Mouse (Mus musculus) kidney, postnatal 0 days (tissue): ENCODE measurements around the gene Arhgap32. TPM values are rescaled to one million over a fixed set of nuclear protein-coding genes. Genes with fewer than 3 reads are reported as not detected.

ENCODE experiments used
- ATAC-seq: fragments of 200-750 bp; cut with Nextera tagmentation; replicated peaks from 2 replicates; pipeline ENCODE4 v1.8.0; 2017; ENCODE audit warnings: low read depth, moderate number of reproducible peaks, moderate TSS enrichment, moderate library complexity; ENCODE audit not compliant: low FRiP score
- DNase-seq: peaks from one replicate; pipeline ENCODE4 v3.0.0-alpha.2; 2016; ENCODE audit warnings: low spot score
- H3K27ac ChIP-seq: fragments of 300-500 bp; sonication (generic); 2 replicates; pipeline ENCODE4 v1.5.1; 2014; ENCODE audit warnings: mild to moderate bottlenecking
- H3K27me3 ChIP-seq: fragments of 300-500 bp; sonication (generic); 2 replicates; pipeline ENCODE4 v1.6.1; 2014; ENCODE audit warnings: low read length, mixed read lengths; ENCODE audit not compliant: insufficient read depth
- H3K36me3 ChIP-seq: fragments of 300-500 bp; sonication (generic); 2 replicates; pipeline ENCODE4 v1.6.1; 2014; ENCODE audit warnings: low read length, mixed read lengths; ENCODE audit not compliant: insufficient read depth
- H3K4me1 ChIP-seq: fragments of 300-500 bp; sonication (generic); replicated peaks from 2 replicates; pipeline ENCODE4 v1.6.1; 2014; ENCODE audit warnings: antibody characterized with exemption, low read length, mixed read lengths; ENCODE audit not compliant: insufficient read depth
- H3K4me2 ChIP-seq: fragments of 300-500 bp; sonication (generic); 2 replicates; pipeline ENCODE4 v1.6.1; 2014; ENCODE audit warnings: mild to moderate bottlenecking, low read length, moderate library complexity, mixed read lengths
- H3K4me3 ChIP-seq: fragments of 300-500 bp; sonication (generic); replicated peaks from 2 replicates; pipeline ENCODE4 v1.5.1; 2014; ENCODE audit warnings: low read depth, low read length
- H3K9ac ChIP-seq: fragments of 300-500 bp; sonication (generic); 2 replicates; pipeline ENCODE4 v1.6.1; 2014; ENCODE audit warnings: low read depth, low read length
- H3K9me3 ChIP-seq: fragments of 300-500 bp; sonication (generic); replicated peaks from 2 replicates; pipeline ENCODE4 v1.6.1; 2016; ENCODE audit warnings: low read length, inconsistent platforms, mixed read lengths
- CTCF ChIP-seq: IDR thresholded peaks from 2 replicates; pipeline ENCODE4 v1.5.1; 2016; ENCODE audit warnings: antibody characterized with exemption, low read depth, mild to moderate bottlenecking, moderate library complexity
- WGBS: fragments of 180-500 bp; shearing (Covaris S2); extraction: QIAGEN DNeasy Blood & Tissue Kit; methylation state at CpG from one replicate; pipeline ENCODE4 v1.1.7; 2014; 5-methylcytosine and 5-hydroxymethylcytosine counted together
- polyA plus RNA-seq: library from polyadenylated mRNA; unstranded; fragments of >200 nt; fragmentation: Nextera tagmentation; extraction: Ambion mirVana; gene quantifications from 2 replicates; pipeline ENCODE4 v1.2.1, GENCODE M21; 2015

Arhgap32 gene
- polyA plus RNA-seq, 1 experiment from 2014 or later: 10.1 TPM

DNA sequence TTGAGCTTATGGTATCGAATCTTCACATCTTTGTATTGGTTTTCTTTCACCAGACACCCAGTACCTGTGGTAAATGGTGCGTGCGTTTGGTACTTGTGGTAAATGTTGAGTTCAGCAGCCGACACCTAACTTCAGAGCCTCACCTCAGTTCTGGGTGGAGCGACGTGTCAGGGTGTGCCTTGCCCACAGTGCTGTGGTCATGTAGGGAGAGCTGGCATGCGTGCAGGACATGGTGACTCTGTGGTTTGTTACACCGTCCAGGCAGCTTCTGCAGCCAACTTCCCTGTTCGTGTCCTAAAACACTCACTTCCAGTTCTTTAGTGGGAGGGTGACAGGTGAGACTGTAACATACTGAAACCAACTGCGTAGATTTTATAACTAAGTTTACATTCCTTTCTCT lies 123.5 kb downstream of the Arhgap32 start:
- Histone ChIP-seq H3K27me3 (no peaks in the 10 kb centered on the region), H3K4me1 (peaks cover 2% of the 10 kb centered on the region; the same call in 1 of the 2 replicates), H3K4me3 (no peak overlapping the region), H3K9me3 (no peaks in the 10 kb centered on the region), H3K9ac (no peak overlapping the region), H3K36me3 (0 out of 2 replicates have a peak, but pooled peaks cover 4% of the 10 kb centered on the region), H3K27ac (peak overlapping the region; percentile 58), H3K4me2 (0 out of 2 replicates have a peak overlapping the region, but pooled peaks have one; percentile 1)
- WGBS: 68% methylated on average over 10 of the region's 10 CpGs
- TF ChIP-seq CTCF: no peak
- DNase-seq: no peak
- ATAC-seq: no peak

DNA sequence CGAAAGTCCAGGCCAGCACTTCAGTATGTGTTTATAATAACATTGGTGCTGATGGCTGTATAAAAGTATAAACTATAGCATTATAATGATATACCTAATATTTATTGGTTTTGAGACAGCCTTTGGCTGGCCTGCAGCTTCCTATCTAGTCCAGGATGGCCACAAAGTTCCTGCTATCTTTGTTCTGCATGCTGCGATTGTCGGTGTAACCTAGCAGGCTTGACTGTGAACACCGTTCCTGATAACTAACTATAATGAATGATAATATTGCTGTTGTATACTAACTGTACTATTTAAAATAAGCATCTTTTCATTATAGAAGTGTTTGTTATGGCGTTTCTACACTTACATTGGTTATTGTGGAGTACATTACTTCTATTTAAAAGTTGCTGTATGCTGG lies 124.5 kb downstream of the Arhgap32 start:
- Histone ChIP-seq H3K9ac (no peak overlapping the region), H3K27ac (no peak overlapping the region), H3K4me2 (no peak overlapping the region), H3K36me3 (0 out of 2 replicates have a peak, but pooled peaks cover 4% of the 10 kb centered on the region), H3K9me3 (no peaks in the 10 kb centered on the region), H3K4me3 (no peak overlapping the region), H3K27me3 (no peaks in the 10 kb centered on the region), H3K4me1 (peaks cover 2% of the 10 kb centered on the region; the same call in 1 of the 2 replicates)
- TF ChIP-seq CTCF: no peak
- DNase-seq: no peak
- ATAC-seq: no peak
- 91% methylated on average over 5 of the region's 5 CpGs for WGBS

DNA sequence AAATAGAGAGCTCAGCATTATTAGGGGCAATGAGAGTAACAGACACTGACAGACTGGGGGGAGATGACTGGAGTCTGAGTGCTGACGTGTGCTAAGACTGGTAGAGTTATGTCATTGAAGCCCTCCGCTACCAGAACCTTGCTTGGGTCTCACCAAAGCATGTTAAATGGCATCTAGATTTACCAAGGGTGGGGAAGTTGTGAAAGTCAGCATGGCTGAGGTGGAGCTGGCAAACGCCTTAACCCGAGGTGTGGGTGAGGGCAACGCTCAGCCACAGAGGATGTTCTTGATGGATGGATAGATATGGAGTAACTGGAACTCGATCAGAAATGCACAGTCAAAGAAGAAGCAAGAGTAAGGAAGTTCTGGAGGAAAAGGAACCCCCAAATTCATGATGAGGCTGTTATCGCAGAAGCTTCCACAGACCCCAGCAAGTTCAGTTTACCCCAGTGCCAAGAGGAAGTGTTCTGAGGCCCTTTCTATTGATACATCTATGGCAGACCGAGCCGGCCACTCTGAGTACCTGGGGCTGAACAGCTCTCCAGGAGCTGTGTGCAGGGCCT lies 125.8 kb downstream of the Arhgap32 start:
- Histone ChIP-seq H3K36me3 (0 out of 2 replicates have a peak, but pooled peaks cover 10% of the 10 kb centered on the region), H3K9ac (no peak overlapping the region), H3K4me2 (no peak overlapping the region), H3K27me3 (no peaks in the 10 kb centered on the region), H3K4me3 (no peak overlapping the region), H3K4me1 (peaks cover 2% of the 10 kb centered on the region; the same call in 1 of the 2 replicates), H3K9me3 (no peaks in the 10 kb centered on the region), H3K27ac (peak overlapping the region; percentile 66)
- no peak for TF ChIP-seq CTCF
- ATAC-seq: no peak
- 80% methylated on average over 9 of the region's 9 CpGs for WGBS
- no peak for DNase-seq

DNA sequence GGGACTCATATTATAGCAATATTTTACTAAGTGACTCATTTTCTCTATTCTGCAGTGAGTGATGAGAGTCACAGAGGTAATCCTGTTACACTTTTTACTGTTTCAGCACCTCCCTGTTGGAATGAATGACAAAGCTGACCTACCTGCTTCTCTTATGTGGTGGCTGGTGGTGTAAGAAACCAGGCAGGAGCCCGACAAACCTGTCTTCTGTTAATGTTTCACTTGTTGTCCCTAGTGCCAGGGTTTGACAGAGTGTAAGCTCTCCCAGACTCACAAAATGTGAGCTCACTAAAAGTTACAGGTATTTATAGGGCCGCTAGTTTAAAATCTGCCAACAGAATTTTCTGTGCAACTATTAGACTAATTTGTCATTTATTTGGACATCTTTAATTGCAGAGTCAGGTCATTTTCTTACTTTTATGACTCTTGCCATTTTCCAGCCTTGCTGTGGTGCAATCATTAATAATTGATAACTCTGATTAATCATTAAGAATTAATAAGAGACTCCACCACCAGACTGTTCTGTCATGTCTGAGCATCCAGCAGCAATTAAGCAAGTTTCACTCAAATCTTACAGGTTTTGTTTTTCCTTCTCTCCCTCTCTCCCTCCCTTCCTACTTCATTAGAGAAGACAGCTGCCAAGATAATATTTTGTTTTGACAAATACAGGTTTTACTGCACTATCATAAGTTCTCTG lies 127.1 kb downstream of the Arhgap32 start:
- Histone ChIP-seq H3K9ac (no peak overlapping the region), H3K9me3 (no peaks in the 10 kb centered on the region), H3K4me1 (0 out of 2 replicates have a peak, but pooled peaks cover 2% of the 10 kb centered on the region), H3K27ac (peak overlapping the region; percentile 68), H3K27me3 (no peaks in the 10 kb centered on the region), H3K4me2 (0 out of 2 replicates have a peak overlapping the region, but pooled peaks have one; percentile 16), H3K36me3 (peaks cover 20% of the 10 kb centered on the region; the same call in 1 of the 2 replicates), H3K4me3 (no peak overlapping the region)
- DNase-seq (peak; percentile 51), ATAC-seq (peak; percentile 88)
- TF ChIP-seq CTCF: no peak
- 47% methylated on average over 2 of the region's 2 CpGs for WGBS

DNA sequence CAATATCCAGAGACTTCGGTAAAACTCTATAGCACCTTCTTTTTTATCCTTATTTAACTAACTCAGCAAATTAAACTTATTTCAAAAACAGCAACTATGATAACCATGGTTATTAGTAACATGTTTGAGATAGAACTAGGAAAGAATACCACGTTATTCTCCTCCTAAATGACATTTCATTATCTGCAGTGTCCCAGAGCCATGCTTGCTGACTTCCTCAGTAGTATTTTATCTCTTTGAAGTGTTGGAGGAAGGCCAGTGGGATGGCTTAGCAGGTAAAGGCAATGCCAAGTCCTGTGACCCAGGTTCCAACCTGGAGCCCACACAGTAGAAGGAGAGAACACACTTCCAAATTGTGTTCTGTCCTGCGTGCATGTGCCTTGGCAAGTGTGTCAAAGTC lies 129.3 kb downstream of the Arhgap32 start:
- H3K9me3 ChIP-seq: no peaks in the 10 kb centered on the region
- no peak overlapping the region for H3K27ac ChIP-seq
- DNase-seq (no peak), ATAC-seq (no peak)
- peaks cover 23% of the 10 kb centered on the region; the same call in 1 of the 2 replicates for H3K36me3 ChIP-seq
- H3K27me3 ChIP-seq: no peaks in the 10 kb centered on the region
- WGBS: 85% methylated on average over 3 of the region's 3 CpGs
- H3K9ac ChIP-seq: no peak overlapping the region
- H3K4me3 ChIP-seq: no peak overlapping the region
- H3K4me2 ChIP-seq: no peak overlapping the region
- no peak for TF ChIP-seq CTCF
- H3K4me1 ChIP-seq: 0 out of 2 replicates have a peak, but pooled peaks cover 2% of the 10 kb centered on the region

DNA sequence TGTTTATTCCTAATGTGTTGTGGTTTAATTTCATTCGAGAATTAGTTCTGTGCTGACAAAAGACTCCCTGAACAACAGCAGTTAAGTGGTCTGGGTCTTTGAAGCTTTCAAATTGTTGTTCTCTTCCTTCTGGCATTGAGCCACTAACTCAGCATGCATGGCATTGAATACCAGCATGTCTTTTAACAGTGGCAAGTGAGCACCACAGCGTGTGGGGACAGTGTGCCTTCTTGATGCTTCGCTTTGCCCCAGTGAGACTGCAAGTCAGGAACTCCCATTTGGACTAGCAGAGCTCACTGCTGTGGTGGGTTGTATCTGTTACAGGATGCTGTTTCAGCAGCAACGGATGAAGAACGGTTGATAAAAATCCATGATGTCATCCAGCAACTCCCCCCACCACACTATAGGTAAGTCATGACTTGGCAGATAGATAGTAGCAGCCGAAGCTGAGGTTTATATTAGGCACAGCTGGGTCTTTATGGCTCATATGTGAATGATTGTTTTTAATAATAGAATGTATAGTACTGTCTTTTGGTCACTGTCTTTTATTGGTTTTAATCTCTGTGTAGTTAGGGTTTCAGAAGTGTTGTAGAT lies 130.3 kb downstream of the Arhgap32 start:
- H3K36me3 ChIP-seq: peaks cover 28% of the 10 kb centered on the region; the same call in 1 of the 2 replicates
- H3K4me1 ChIP-seq: 0 out of 2 replicates have a peak, but pooled peaks cover 2% of the 10 kb centered on the region
- H3K27me3 ChIP-seq: no peaks in the 10 kb centered on the region
- TF ChIP-seq CTCF: no peak
- no peak for DNase-seq
- no peak overlapping the region for H3K9ac ChIP-seq
- no peak overlapping the region for H3K27ac ChIP-seq
- ATAC-seq: no peak
- no peak overlapping the region for H3K4me2 ChIP-seq
- WGBS: 75% methylated on average over 6 of the region's 6 CpGs
- H3K4me3 ChIP-seq: no peak overlapping the region
- H3K9me3 ChIP-seq: no peaks in the 10 kb centered on the region
